Mouse (Mus musculus): ENCODE results near the gene Zfp30.

Gene Zfp30

DNA sequence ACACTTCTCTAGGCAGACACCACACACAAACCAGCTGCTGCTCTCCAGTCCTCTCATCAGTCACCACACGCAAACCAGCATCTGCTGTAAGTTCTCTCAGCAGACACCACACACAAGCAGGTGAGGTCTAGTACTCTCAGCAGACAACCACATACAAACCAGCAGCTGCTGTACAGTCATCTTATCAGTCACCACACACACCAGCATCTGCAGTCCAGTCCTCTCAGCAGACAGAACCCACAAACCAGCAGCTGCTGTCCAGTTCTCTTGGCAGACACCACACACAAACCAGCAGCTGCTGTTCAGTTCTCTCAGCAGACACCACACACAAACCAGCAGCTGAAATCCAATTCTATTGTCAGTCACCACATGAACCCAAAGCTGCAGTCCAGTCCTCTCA is 53.0 kb downstream of the Zfp30 start:
- no peak for DNase-seq (ENCODE audit: low spot score)

DNA sequence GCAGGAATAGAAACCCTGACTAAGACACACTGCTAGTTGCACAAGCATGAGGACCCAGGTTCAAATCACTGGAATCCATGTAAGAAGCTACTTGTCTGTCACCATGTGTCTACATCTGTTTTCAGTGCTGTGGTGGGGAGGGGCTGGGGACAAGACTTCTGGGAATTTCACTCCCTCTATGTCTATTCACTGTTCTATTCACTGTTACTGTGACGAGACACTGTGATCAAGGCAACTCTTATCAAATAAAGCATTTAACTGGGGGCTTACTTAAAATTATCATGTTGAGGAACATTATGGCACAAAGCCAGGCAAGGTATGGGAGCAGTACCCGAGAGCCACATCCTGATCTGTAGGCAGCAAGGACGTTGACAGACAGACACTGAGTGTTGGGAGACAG is 55.5 kb downstream of the Zfp30 start:
- no peak for DNase-seq (ENCODE audit: low spot score)

DNA sequence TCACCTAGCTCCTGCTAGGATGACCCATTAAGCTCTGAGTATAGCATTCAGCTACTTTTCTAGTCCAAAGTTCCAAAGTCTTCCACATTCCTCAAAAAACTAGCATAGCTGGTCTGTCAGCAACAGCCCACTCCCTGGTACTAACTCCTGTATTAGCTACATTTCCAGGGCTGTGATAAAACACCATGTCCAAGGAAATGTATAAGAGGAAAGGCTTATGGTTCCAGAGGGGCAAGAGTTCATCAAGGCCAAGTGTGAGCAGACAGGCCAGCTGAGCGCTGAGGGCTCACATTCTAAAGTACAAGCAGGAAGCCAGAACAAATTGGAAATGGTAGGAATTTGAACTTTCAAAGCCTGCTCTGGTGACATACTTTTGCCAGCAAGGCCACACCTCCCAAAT is 58.3 kb downstream of the Zfp30 start:
- no peak for DNase-seq (ENCODE audit: low spot score)
